Mouse (Mus musculus): ENCODE results near the gene Rnase10.

- no peak for TF ChIP-seq USF1 (IDR thresholded peaks at IDR 0.05; ENCODE audit: low read depth)
- no peak for TF ChIP-seq POLR2A (IDR thresholded peaks at IDR 0.05; ENCODE audit: insufficient read length, low read depth)
- no peak for TF ChIP-seq TCF12 (IDR thresholded peaks at IDR 0.05; ENCODE audit: insufficient read depth, poor library complexity, severe bottlenecking)
- no peak for TF ChIP-seq MAX (IDR thresholded peaks at IDR 0.05; ENCODE audit: low read depth)
- no peak for TF ChIP-seq E2F4 (IDR thresholded peaks at IDR 0.05; ENCODE audit: insufficient read depth)
- TF ChIP-seq POLR2AphosphoS2 (IDR thresholded peaks at IDR 0.05; ENCODE audit: insufficient read length, low read depth): no peak
Observed at GRCm38 (mm10) chr14:51023457-51023856, 15.9 kb downstream of the Rnase10 start.

Measured in myocyte (in vitro differentiated cells).